Mouse (Mus musculus) adipocyte (in vitro differentiated cells): ENCODE measurements at regions not wholly inside any gene's neighbourhood (a gene's known extent, or its start where the extent isn't known, plus 50 kb on each side); places are given as distances from the start of the nearest gene placed in this dataset.

Experiments
- DNase-seq: peaks from one replicate; pipeline ENCODE4 v3.0.0-alpha.2; 2016; ENCODE audit warnings: low spot score

GRCm38 (mm10) chr3:51019650-51020346, 204.4 kb upstream of the Noct start:
- no peak for DNase-seq

- no peak for DNase-seq
Measured at GRCm38 (mm10) chr3:51024655-51025054, 199.6 kb upstream of the Noct start.

DNA sequence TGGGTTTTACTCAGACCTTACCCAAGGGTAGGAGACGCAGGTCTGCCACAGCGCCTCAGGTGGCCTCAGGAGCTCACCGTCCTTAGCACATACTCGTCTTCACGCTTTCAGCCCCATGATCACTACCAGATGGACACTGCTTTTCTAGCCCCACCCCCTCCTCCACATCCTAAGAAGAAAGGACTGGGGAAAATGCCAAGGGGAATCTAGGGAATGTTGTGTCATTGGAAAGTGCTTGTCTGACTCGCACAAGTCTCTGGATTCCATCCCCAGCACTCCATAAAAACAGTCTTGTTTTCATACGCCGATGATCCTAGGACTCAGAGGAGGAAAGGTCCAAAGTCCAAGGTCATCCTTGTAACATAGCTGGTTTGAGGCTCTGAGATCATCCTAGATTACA, 192.4 kb upstream of the Noct start:
- DNase-seq = peak; percentile 41

DNA sequence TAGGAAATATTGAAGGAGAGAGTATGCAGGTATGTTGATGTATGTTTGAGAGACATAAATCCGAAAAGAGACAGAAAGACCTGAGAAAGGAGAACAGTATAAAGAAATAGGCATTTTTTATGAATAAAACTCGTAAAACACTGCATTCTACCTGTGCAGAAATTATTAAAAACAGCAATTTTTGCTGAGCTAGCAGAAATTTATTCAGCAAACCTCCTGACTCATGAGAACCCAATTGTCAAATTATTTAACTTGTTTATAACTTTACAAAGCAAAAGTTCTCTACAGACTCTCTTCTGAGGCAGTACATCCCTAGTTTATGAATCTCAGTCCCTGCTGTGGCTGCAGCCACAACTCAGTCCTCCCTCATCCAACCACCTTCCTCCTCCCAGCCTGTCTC, 191.0 kb upstream of the Noct start:
- DNase-seq = no peak

DNA sequence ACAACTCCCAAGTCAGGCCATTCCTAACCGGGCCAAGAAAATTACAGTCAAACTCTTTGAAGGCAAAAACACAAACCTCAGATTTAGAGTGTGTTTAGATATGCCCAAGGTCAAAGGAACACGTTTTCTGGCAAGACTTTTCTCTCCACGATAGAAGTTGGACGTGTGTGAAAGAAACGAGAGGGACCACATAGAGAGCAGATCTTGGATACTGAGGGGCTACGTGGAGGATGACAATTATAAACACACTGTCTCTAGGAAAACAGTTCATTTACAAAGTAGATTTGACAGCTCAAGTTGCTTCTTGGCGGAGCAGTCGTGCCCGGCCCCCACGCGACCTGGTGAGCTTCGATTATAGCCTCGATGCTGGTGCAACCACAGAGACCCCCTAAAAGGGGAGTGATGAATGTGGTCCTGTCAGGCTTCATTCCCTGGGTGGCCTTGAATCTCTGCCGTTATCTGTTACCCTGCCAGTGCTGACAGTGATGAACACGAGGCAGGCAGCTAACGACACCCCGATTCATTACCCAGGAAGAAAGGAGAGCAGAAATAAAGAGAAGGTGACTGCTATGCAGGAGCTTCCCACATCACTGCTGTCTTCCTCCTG, 187.4 kb upstream of the Noct start:
- no peak for DNase-seq

DNA sequence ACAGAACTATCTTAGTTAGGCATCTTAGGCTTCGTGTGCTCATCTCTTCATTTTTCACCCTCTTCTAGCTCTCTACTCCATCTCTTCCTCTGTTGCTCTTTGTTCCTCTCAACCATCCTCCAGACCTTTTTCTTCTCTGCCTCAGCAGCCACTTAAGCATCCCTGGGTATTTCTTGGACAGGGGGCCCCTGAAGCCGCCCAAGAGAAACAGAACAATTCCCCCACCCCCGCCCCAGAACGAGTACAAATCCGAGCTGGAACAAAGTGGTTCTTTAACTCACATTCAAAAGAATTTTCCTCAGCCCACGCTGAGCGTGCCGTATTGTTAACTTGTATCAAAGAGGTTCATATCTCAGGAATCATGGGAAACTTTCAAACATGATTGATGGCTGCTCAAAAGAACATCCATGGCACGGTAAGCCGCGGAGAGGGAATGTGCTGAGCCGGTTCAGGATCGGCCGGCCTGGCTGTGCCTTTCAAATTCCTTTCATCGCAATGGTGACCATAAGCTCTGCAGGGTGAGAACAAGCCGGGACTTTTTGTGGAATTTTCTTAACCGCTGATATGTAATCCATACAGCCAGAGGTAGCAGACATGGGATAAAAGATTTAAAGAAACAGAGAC, 181.9 kb upstream of the Noct start:
- no peak for DNase-seq

GRCm38 (mm10) chr3:51048739-51049138, 175.5 kb upstream of the Noct start:
- no peak for DNase-seq

DNA sequence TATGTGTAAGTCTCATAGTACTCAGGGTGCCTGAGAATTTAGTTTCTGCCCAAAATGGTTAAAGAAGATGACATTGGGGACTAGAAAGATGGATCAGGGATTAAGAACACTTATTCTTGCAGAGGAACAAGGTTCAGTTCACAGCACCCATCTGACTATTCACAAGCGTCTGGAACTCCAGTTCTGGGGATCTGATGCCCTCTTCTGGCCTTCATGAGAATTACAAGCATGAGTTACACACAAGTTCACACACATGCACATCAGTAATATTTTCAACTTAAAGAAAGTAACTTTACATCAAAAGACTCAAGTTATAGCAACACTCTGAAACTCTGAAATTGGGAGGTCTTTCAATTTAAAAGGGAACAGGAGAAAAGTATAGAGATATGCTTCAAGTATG, 174.1 kb upstream of the Noct start:
- no peak for DNase-seq

DNA sequence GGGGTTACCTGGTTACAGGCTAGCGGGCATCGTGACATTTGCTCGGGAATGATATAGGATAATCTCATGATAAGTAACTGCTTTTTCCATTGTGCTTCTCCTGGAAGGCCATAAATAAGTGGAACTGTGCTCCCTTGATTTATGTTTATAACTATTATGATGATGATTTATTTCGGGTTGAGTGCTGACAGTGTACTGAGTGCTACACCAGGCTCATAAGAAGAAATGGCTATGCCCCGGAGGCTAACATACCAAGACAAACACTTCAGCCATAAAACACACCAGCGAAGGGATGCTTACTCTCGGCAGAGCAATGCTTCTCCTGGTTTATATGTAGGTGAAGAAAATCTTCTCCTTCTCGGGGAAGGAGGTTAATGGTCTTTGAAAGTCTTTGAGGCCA, 169.2 kb upstream of the Noct start:
- DNase-seq = no peak

DNA sequence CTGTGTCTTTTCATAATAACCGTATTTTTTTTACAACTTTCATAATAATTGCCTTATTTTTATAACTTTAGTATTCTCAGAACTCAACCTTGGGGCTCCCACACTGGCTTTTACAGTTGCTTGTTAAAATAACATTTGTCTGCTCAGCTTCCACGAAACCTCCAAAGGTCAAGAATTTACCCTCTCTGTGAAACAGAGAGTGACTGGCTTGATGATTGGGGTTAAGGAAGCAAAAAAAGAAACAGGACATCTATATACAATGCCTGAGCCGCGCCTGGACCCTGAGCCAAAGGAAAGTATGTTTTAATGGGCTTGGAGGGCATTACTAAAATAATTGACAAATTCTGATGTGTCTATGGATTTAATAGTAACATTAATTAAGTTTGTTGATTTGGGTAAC, 160.0 kb upstream of the Noct start:
- no peak for DNase-seq

DNA sequence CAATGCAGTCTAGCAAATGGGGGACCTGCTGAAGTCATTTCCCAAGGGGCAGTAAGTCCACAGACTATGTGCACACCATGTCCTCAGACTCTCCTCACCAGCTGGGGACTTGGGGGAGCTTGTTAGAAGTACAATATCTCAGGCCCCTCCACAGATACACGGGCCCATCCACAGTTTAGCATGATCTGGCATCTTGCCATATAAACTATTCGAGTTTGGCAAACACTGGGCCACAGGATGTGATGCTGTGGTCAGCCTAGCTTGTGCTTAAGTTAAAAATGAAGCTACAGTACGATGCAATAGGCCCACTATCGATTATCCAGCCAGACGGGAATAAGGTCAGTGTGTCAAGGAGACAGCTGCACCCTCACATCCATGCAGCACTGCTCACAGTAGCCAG, 157.9 kb upstream of the Noct start:
- DNase-seq = no peak

- DNase-seq = no peak
Measured at GRCm38 (mm10) chr3:51072417-51072816, 151.8 kb upstream of the Noct start.

- DNase-seq = no peak
Measured at GRCm38 (mm10) chr3:51073003-51073679, 151.1 kb upstream of the Noct start.

GRCm38 (mm10) chr3:51073743-51074319, 150.4 kb upstream of the Noct start:
- DNase-seq = no peak

- no peak for DNase-seq
Measured at GRCm38 (mm10) chr3:51075219-51075920, 148.9 kb upstream of the Noct start.

DNA sequence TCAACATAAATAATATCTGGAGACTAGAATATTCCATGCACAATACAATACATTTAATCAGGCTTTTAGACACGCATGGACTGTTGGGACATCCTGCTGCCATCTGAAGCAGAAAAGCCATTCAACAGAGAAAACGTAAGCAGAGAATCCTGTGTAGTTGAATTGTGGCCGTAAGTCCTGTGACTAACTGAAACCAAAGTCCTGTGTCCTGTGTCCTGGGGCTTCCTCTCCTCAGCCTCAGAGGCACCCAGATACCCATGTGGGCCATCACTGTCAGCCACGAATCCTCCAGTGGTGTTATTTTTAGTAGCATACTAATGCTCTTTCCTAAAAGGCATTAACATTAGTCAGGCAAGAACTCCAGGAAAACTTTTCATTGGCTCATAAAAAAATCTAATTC, 145.8 kb upstream of the Noct start:
- no peak for DNase-seq

DNA sequence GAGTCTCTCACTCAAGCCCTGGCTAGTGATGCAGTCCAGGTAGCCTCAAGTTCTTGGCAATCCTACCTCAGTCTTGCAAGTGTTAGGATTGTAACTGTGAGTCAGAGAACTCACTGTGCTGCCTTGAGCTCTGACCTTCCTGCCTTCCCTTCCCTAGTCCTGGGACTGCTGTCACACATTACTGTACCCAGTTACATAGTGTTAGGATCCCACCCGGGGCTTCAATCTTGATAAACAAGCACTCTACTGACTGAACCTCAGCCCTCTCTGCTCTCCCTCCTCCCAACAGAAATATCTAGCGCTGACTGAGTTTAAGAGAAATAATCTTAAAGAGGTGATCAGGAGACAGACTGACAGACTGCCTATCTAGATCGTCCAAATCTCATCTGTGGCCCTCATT, 143.8 kb upstream of the Noct start:
- DNase-seq = no peak

GRCm38 (mm10) chr3:51080855-51081254, 143.4 kb upstream of the Noct start:
- DNase-seq = no peak

- DNase-seq = no peak
Measured at GRCm38 (mm10) chr3:51082831-51083575, 141.2 kb upstream of the Noct start.

DNA sequence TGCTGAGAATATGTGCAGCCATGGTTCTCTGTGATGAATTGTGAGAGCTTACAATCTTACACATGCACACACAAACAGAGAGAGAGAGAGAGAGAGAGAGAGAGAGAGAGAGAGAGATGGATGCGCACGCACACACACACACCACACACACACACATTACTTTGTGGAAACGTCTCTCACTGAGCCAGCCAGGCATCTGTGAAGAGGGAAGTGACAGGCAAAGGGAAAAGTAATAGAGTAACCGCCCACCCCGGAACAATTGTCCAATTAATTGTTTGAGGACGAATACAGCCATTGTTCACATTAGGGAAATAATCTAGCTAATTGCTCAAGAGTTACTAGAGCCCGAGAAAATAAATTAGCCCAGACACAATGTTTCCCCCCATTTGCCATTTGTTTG, 140.7 kb upstream of the Noct start:
- DNase-seq = no peak

GRCm38 (mm10) chr3:51086441-51086849, 137.8 kb upstream of the Noct start:
- no peak for DNase-seq
